Mouse (Mus musculus) left cerebral cortex, postnatal 25 days (tissue): ENCODE data around the gene Acap1. TPM values are rescaled to one million over a fixed set of nuclear protein-coding genes. Genes with fewer than 3 reads are reported as not detected.
"Not testable (repeated sequence)": the region's sequence is repeated elsewhere in the genome, so short reads cannot be mapped to it uniquely, and the experiment has no call there.

Experiments
- DNase-seq, 2 experiments: peaks; one replicate each; pipeline ENCODE4 v3.0.0; 2022; ENCODE audit warnings: low spot score in 2 of 2, mixed read lengths in 1 of 2
- intact Hi-C: fragments of 180-260 bp; cut with DNase I; formaldehyde crosslinking; loops from one replicate; pipeline ENCODE4 v1.15.1; 2025
- total RNA-seq, 2 experiments: library from RNA; stranded (reverse); gene quantifications; 2 replicates each; pipeline ENCODE4 v1.2.3; 2021

The Acap1 gene
- not detected for total RNA-seq

- no peak for DNase-seq
- intact Hi-C loops: no loop called here
Observed at GRCm38 (mm10) chr11:69895291-69895690, at the start of gene Acap1. Gene Acap1 (minus strand): TSS chr11:69895539.

GRCm38 (mm10) chr11:69940962-69941361, 45.6 kb upstream of the Acap1 start:
- intact Hi-C loops: no loop called here
- DNase-seq: no peak

- intact Hi-C loops: no loop called here
- no peak for DNase-seq
Observed at GRCm38 (mm10) chr11:69939731-69940130, 44.4 kb upstream of the Acap1 start.

GRCm38 (mm10) chr11:69939181-69939580, 43.8 kb upstream of the Acap1 start:
- DNase-seq: no peak
- intact Hi-C loops: no loop called here

GRCm38 (mm10) chr11:69938401-69938979, 43.2 kb upstream of the Acap1 start:
- DNase-seq: no peak
- intact Hi-C loops: no loop called here

GRCm38 (mm10) chr11:69937834-69938233, 42.5 kb upstream of the Acap1 start:
- intact Hi-C loops: no loop called here
- DNase-seq: no peak

GRCm38 (mm10) chr11:69937385-69937784, 42.0 kb upstream of the Acap1 start:
- DNase-seq: peak in 1 of 2 experiments; percentile 5

GRCm38 (mm10) chr11:69936714-69937347, 41.5 kb upstream of the Acap1 start:
- no peak for DNase-seq
- intact Hi-C loops: no loop called here

More at GRCm38 (mm10) chr11:69937385-69937784, 42.0 kb upstream of the Acap1 start:
- intact Hi-C loops: no loop called here

- no peak for DNase-seq
- intact Hi-C loops: no loop called here
Observed at GRCm38 (mm10) chr11:69936156-69936555, 40.8 kb upstream of the Acap1 start.

GRCm38 (mm10) chr11:69935137-69935879, 40.0 kb upstream of the Acap1 start, which contains the start of gene Ybx2:
Gene Ybx2 (plus strand): TSS chr11:69935796.
- intact Hi-C loops: loop anchor here (2.0 kb wide), 1 partner anchor 45 kb away; the partner anchor contains the start of gene Ctdnep1

GRCm38 (mm10) chr11:69934681-69935080, 39.3 kb upstream of the Acap1 start:
- intact Hi-C loops: loop anchor here (1.0 to 5.0 kb wide), 3 partner anchors 14 to 278 kb away; partner anchors contain the start of genes Ctdnep1, Slc16a11 and Slc2a4
- DNase-seq: no peak

More at GRCm38 (mm10) chr11:69935137-69935879, 40.0 kb upstream of the Acap1 start, which contains the start of gene Ybx2:
- DNase-seq: peak; percentile 87 to 93

GRCm38 (mm10) chr11:69934169-69934568, 38.8 kb upstream of the Acap1 start:
- DNase-seq: peak; percentile 77 to 87
- intact Hi-C loops: loop anchor here (1.0 to 5.0 kb wide), 3 partner anchors 14 to 278 kb away; partner anchors contain the start of genes Ctdnep1, Slc16a11 and Slc2a4

GRCm38 (mm10) chr11:69933066-69933465, 37.7 kb upstream of the Acap1 start:
- intact Hi-C loops: loop anchor here (5.0 kb wide), 1 partner anchor 279 kb away; the partner anchor contains the start of gene Slc16a11
- no peak for DNase-seq

GRCm38 (mm10) chr11:69932254-69932653, 36.9 kb upstream of the Acap1 start:
- intact Hi-C loops: loop anchor here (5.0 kb wide), 1 partner anchor 280 kb away; the partner anchor contains the start of gene Slc16a11
- no peak for DNase-seq

GRCm38 (mm10) chr11:69931769-69932168, 36.4 kb upstream of the Acap1 start:
- intact Hi-C loops: loop anchor here (5.0 kb wide), 1 partner anchor 281 kb away; the partner anchor contains the start of gene Slc16a11
- no peak for DNase-seq

GRCm38 (mm10) chr11:69930967-69931537, 35.7 kb upstream of the Acap1 start:
- DNase-seq: no peak
- intact Hi-C loops: loop anchor here (5.0 kb wide), 1 partner anchor 281 kb away; the partner anchor contains the start of gene Slc16a11

- intact Hi-C loops: loop anchor here (5.0 kb wide), 1 partner anchor 282 kb away; the partner anchor contains the start of gene Slc16a11
- DNase-seq: not testable (repeated sequence)
Observed at GRCm38 (mm10) chr11:69930176-69930575, 34.8 kb upstream of the Acap1 start.

- intact Hi-C loops: loop anchor here (5.0 kb wide), 1 partner anchor 283 kb away; the partner anchor contains the start of gene Slc16a11
- no peak for DNase-seq
Observed at GRCm38 (mm10) chr11:69929712-69930111, 34.4 kb upstream of the Acap1 start.

- no peak for DNase-seq
- intact Hi-C loops: no loop called here
Observed at GRCm38 (mm10) chr11:69927501-69927900, 32.2 kb upstream of the Acap1 start.
